Mouse (Mus musculus) neutrophil, adult 5-6 weeks (primary cell): ENCODE data around the gene 4931406P16Rik. TPM values are rescaled to one million over a fixed set of nuclear protein-coding genes. Genes with fewer than 3 reads are reported as not detected.
"Not testable (repeated sequence)": the region's sequence is repeated elsewhere in the genome, so short reads cannot be mapped to it uniquely, and the experiment has no call there.

Source experiments
- ATAC-seq: fragments of 151-379, 151-347 bp; 2 replicates; pipeline ENCODE4 v1.8.0; 2017; ENCODE audit warnings: mild to moderate bottlenecking, moderate TSS enrichment; ENCODE audit not compliant: insufficient number of reproducible peaks, poor library complexity, low FRiP score, severe bottlenecking; ENCODE audit errors: extremely low read depth
- total RNA-seq: library from RNA; stranded (forward); fragments of 200-1000 nt; gene quantifications from 2 replicates; pipeline ENCODE4 v1.2.3, GENCODE M21; 2017

4931406P16Rik gene
- total RNA-seq, 1 experiment from 2014 or later, result 36.8 TPM

DNA sequence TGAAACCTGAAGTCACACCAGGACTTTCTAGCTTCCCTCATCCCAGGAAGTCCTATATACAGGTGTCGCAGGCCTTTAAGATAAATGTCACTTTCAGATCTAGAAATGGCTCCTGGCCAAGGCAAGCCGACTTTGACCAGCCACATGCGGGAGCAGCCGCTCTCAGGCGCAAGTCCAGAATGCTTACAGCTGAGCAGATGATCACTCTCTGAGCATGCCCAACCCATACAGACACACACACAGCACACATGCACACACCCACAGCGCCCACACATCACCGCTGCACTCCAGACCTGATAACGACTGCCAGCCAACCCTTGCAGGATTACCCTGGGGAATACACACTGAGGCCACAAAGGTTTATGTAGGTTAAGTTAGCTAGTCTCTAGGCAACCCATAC is 87.3 kb downstream of the 4931406P16Rik start:
- no peak for ATAC-seq

DNA sequence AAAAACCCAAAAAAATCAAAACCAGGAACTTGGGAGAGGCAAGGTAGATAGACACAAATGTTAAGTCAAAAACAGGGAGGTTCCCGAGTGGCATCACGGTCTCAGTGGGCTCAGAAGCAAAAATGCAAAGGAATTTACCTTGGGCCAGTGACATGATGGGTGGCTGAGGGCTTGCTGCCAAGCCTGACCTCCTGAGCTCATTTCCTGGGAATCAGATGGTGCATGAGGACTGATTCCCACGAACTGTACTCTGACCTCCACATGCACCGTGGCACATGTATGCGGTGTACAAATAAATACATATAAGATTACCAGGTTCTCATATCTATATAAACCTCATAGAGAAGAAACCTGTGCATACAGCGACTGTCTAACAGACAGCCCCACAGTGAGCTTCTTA is 89.0 kb downstream of the 4931406P16Rik start:
- no peak for ATAC-seq

DNA sequence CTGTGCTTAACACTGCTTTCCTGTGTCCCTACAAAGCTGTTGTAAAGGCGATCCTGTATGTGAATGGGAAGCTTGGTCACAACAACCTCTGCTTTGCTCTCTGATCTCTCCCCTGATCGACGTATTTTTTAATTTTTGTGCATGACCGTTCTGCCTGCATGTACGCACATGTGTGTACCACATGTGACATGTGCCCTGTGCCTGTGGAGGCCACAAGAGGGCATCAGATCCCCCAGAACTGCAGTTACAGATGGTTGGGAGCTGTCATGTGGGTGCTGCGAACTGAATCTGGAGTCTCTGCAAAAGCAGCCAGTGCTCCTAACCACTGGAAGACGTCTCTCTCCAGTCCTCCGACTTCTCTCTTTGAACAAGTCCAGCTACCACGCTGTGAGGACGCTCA is 91.0 kb downstream of the 4931406P16Rik start:
- no peak for ATAC-seq

DNA sequence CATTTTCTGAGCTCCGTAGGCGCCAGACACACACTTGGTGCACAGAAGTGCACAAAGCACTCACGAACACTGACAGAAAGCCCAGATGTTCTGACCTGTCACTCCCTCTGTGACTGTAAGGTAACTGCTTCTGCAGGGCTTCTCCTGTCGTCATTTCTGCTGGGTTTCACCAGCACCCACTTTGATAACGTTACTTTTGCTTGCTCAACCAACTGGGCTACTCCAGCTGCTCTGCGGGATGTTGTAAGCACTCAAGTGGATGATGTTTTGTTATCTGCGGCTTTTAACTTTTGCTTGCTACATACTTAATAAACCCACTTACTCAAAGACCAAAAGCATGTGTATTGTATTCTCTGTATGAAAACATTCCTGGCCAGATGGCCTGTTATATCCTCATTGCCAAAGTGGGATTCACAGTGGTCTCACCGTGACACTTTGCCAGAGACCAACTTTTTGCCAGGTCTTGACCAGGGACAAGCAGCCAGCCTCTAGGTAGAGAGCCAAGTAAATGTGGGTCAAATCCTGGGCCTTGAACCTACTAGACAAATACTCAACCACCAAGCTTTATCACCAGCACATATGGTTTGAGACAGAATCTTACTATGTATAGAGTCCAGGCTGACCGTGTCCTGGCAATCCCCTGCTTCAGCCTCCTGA is 91.6 kb downstream of the 4931406P16Rik start:
- ATAC-seq, result no peak

DNA sequence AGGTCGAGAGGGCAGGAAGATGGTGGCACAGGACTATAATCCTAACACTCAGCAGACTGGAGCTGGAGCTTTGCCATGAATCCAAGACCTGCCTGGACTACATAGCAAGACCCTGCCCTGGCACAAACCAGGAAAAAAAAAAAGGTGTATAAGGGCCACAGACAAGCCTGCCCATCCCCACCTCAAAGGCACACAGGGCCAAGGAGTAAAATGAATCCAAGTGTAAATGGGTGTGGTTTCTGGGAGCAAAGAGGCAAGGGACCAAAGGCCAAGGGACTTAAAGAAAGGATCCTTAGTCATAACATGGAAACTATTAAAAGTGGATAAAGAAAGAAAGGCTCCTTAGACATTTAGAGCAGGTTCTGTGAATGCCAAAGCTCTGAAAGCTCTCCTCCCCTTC is 94.9 kb downstream of the 4931406P16Rik start:
- no peak for ATAC-seq

DNA sequence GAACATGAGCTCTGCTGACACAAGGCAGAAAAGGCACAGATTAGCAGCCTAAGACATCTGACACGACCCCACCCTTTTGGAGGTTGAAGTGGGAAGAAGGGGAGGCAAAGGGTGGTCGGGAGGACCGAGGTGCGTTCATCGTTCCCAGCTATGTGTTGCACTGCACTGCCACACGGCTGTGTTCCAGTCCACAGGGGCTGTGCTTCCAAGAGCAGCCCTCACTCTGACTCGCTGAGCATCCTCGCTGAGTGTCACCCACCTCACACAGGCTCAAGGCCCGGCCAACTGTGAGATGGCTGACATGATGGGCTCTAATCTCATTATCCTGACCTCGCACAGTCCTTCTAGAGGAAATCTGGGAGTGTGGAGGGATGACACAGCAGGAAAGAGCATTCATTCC is 96.9 kb downstream of the 4931406P16Rik start:
- no peak for ATAC-seq

DNA sequence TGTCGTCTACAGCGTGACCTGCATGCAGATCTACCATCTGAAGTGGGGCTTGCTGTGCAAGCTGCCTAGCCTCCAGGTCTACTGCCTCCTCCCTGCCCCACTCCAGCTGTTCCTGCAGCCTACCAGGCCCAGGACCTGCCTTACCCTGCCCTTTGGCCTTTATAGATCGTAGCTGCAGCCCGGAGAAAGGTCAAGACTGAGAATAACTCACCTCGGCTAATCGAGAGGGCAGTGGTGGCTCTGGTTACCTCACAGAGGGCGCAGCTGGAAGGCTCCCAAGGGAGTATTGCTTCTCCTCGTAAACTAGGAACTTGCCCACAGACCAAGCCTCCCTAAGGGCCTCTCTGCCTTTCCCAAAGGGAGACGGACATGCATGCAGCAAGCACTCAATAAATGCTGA is 97.9 kb downstream of the 4931406P16Rik start:
- ATAC-seq, result no peak

DNA sequence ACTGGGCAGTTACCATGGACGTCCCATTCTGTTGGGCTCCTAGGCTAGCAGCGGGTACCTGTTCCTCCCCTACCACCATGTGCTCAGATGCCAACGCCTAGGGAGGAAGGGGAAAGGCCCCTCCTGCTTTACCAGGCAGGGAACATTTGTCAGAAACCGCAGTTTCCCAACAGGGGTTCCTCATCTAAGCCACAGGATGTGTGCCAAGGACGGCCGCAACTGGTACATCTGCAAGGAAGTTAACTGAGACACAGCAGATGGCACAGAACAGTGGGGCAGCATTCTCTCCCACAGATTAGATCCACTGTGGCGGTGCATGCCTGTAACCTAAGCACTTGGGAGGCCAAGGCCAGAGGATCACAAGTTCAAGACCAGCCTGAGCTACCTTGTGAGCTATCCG is 98.7 kb downstream of the 4931406P16Rik start:
- ATAC-seq, result peak; percentile 70

DNA sequence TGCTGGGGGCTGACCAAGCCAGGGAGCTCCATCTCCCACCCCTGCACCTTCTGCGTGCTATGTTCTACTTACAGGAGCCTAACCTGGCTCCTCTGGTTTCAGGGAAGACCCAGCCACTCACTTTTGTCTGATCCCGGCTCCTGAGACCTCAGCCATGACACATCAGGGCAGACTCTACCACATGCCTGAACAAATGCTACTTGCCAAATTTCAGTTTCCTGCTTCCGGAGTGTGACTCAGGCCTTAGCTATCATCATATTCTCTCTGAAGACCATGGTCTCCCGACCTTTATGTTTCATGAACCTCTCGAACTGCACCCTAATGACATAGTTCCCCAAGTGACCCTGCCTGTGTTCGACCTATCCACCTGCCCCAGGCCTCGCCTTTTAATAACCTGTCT is 100.1 kb downstream of the 4931406P16Rik start:
- no peak for ATAC-seq

DNA sequence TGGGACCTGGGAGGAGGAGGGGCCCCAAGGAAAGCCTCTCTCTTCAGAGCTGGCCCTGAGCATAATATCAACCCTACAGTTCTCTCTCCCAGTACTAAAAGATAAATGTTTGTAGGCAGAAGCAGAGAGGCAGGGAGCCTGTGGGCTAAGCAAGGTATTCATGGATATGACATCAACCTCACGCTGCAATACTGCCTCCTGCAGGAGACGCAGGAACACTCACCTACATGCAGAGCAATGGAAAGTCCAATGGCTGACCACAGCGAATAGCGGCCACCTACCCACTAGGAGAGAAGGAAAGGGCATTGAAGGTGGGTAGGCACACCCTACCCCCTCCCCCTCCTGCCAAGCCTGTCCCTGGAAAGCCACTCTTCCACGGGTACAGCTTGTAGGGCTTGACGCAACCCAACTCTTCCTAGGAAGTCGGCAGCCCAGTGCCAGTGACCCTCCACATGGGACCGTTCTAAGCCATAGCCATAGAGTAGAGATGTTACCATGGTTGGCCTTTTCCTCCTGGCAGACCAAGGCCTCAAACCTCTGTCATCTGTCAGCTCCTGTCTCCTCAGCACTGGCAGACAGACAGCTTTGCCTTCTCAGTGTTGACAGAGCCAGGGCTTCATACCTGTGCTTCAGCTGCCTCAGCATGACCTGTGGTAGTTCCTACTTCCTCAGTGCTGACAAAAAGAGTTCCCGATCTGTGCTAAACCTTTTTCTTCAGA is 105.2 kb downstream of the 4931406P16Rik start:
- no peak for ATAC-seq

DNA sequence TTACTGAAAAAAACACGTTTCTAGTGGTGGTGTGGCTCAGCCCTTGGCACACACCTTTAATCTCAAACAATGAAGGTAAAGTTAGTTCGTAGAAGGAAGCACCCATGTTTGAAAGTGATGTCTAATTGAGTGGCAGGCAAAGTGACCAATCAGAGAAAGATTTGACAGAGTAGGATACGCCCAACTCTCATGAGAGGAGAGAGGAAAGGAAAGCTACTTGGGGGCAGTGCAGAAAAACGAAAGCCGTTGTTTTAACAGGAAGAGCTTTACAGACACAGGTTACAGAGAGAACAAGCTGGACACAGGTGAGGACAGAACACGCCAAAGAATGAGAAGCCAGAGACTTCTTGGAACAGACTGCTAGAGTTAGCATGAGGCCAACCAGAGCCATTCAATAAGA is 107.0 kb downstream of the 4931406P16Rik start:
- ATAC-seq, result no peak

DNA sequence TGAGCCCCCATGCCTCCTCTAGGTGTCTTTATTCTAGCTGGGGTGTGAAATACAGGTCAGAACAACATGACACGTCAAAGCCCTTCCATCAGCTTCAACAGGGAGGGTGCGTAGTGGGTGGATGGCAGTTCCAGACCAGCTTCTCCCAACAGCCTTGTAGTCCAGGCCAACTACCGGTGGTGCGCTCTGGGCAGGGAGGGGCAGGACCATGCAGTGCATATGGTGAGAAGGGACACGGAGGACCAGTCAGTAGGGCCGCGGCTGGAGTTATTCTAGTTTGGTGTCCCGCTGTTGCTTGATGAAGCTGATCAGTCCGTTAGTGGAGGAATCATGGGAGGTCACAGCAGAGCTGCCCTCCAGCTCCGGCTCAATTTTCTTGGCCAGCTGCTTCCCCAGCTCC is 111.2 kb downstream of the 4931406P16Rik start:
- not testable (repeated sequence) for ATAC-seq

DNA sequence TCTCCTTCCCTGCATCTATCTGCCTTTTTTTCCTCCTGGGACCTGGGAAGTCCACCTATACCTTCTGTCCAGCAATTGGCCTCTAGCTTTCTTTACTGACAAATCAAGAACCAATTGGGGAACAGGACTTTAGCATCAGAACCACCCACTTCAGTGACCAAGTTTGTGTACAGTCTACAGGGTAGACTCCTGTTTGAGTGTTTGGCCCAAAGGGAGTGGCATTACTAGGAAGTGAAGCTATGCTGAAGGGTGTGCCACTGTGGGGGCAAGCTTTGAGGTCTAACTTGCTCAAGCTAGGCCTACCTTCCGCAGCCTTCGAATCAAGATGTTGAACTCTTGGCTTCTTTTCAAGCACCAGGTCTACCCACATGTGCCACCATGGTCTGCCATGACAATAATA is 112.5 kb downstream of the 4931406P16Rik start:
- ATAC-seq, result no peak

DNA sequence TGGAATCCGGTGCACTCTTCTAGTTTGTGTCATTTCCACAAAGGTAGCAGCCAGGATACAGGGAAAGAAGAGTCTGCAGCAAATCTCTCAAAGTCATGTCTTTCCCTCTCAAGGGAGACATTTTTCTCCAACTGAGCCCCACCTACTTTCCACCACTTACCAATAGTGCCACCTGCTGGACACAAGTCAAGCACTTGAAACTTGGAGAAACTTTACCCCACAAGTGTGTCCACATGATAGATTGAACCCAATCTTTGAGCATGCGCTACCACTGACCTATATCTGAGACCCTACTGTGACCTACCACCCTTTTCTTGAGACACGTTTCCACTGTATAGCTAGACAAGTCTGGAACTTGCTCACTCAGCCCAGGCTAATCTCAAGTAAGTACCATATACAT is 115.0 kb downstream of the 4931406P16Rik start:
- ATAC-seq, result peak; percentile 63

DNA sequence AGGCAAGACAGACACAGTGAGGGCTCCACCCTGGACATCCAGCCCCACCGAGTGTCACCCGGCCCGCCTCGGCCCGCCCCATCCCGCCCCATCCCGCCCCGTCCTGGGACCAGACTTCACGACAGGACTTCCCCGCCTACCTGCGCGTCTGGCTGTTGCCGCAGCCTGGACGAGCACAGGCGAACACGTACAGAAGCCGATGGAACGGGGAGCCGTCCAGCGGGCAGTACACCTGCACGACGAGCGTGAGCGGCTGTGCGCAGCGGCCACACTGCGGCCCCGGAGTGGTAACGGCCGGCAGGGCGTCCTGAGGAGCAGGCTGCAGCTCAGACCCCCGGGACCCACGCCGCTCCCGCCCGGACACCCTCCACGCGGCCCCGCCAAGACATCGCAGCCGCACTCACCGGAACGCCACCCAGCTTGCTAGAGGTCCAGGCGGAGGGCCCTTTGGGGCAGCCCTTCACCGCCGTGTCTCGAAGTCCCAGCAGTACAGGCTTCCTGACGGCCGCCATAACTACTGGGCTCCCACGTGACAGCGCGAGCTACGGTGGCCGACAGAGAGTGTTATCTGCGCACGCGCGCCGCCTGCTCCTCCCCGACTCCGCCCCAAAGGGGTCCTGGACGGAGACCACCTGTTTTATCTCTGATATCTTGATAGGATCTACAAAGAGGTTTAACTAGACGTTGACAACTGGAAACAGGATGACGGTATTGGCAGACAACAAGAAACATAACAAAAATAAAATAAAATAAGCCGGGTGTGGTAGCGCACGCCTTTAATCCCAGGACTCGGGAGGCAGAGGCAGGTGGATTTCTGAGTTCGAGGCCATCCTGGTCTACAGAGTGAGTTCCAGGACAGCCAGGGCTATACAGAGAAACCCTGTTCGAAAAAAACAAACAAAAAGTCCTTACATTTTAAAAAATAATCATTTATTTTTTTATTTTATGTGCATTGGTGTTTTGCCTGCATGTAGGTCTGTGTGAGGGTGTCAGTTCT is 116.9 kb downstream of the 4931406P16Rik start, which contains the start of gene Pdcd2l:
Gene Pdcd2l, minus strand, starts transcription at position 530 of the 997 bp plus-strand sequence.
- peak; percentile 74 for ATAC-seq

DNA sequence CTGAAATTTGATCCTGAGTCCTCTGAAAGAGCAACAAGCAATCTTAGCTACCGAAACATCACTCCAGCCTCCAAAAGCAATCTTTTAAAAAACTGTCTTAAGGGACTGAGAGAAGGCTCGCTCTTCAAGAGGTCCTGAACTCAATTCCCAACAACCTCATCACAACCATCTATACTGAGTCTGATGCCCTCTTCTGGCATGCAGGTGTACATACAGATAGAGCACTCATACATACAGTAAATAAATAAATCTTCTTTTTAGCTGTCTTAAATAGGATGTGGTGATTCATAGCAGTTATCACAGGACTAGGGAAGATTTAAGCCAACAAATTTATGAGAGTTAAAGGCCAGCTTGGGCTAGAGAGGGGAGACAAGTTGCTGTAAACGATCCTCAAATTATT is 117.7 kb downstream of the 4931406P16Rik start:
- peak; percentile 11; the same call in 1 of the 2 replicates for ATAC-seq

DNA sequence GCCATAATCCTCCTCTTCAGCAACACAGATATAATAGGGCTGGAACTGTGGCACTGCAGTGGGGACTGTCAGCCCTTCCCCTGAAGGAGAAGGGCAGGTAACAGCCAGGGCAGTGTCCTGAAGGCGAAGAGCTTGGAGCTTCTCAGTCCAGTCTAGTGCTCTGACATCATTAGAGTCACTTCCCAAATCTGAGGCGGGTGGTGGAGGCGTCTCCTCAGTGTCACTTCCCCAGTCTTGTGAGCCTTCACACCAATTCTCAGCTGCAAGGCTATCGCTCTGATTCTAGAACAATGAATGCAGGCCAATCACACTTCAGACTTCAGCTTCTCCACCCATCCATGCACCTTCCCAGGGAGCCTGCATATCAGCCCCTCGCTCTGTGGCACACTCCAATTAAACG is 120.5 kb downstream of the 4931406P16Rik start:
- ATAC-seq, result peak; percentile 47; the same call in 1 of the 2 replicates

DNA sequence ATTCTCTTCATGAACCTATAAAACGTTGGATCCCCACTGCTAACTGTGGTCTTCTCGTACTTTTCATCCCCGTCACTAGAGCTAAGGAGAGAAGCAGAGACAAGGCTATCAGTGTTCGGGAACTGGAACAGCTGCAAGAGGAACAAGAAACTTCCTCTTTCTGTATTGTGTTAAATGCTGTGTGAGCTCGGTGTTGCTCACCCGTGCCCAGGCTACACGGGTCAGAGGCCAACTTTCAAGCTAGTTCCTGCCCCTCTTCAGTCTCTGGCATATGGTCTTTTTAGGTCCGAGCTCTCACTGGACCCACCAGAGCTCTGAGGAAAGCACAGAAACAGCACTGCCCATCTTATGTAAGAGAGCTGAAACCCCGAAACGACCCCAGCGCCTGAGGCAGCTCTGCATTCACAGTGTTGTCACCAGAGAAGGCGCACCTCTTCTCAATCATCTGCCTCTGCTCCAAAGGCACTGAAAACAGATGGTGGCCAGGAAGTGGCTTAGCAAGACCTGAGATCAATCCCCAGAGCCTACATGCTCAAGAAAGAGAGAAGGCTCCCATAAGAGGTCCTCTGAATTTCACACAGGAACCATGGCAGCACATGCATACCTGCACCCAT is 123.9 kb downstream of the 4931406P16Rik start:
- ATAC-seq, result peak; percentile 91
